ENCODE assay signal across 8 mouse cellular contexts in the genomic region with DNA sequence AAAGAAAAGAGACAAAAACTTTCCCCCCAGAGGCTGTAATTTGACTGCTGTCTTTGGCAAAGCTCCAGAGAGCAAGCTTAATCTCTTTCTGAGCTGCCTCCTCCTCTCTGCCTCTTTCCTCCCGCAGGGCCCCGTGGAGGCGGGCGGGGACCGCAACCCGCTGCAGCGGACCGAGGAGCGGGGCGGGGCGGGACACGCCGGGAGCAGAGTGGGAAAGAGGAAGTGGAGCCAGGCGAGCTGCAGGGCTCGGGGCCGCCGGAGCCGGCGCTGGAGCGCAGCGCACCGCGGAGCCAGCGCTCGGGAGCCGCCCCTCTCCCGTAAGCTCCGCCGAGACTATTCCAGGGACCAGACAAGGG. TPM values are rescaled to one million over a fixed set of nuclear protein-coding genes. Genes with fewer than 3 reads are reported as not detected.
DNase-seq lines count a peak whose midpoint lies in the region; ATAC-seq lines count a peak whose summit lies in the region.

A gene (plus strand): TSS at position 217 of the 356 bp plus-strand sequence.

- DNase-seq in Muller cell, postnatal 12 days (ENCODE audit: inconsistent ontology term): peak; percentile 90
- peak; percentile 31 for DNase-seq in cerebellum, adult 8-10 months
- peak; percentile 27 to 43 for DNase-seq in frontal cortex, postnatal 25 days (ENCODE audit: low spot score in 2 of 2)
- peak; percentile 83 for DNase-seq in hindbrain, embryonic 11.5 days (ENCODE audit: low spot score)
- DNase-seq in layer of hippocampus, postnatal 36 days: peak; percentile 70 to 71
- DNase-seq in lung, postnatal 10 days: peak; percentile 91
- DNase-seq in retina, adult 2 months (ENCODE audit: low read depth, low spot score): peak; percentile 52
- peak; percentile 18 for DNase-seq in urinary bladder, postnatal 10 days (ENCODE audit: low spot score)

- H3K4me2 ChIP-seq in hindbrain, embryonic 11.5 days (replicated peaks; ENCODE audit: low read depth, low read length): peak within 1 kb of the TSS; percentile 97

- no peaks in the 10 kb centered on the region for H3K27me3 ChIP-seq in hindbrain, embryonic 11.5 days (ENCODE audit: control insufficient read depth, insufficient read depth, low read length)

- peak within 1 kb of the TSS; percentile 68 for H3K9ac ChIP-seq in hindbrain, embryonic 11.5 days (ENCODE audit: low read depth, low read length)

- no peaks in the 10 kb centered on the region for H3K36me3 ChIP-seq in hindbrain, embryonic 11.5 days (ENCODE audit: control insufficient read depth, insufficient read depth, low read length)

- H3K9me3 ChIP-seq in hindbrain, embryonic 11.5 days (ENCODE audit: control insufficient read depth, low read length): no peaks in the 10 kb centered on the region

- H3K4me3 ChIP-seq in hindbrain, embryonic 11.5 days (ENCODE audit: low read depth, low read length): peak within 1 kb of the TSS; percentile 61

- 0% methylated on average over 14 of the region's 29 CpGs for WGBS in hindbrain, embryonic 11.5 days

- peak within 1 kb of the TSS; percentile 70 for H3K27ac ChIP-seq in hindbrain, embryonic 11.5 days (ENCODE audit: low read depth, low read length)

- no peaks in the 10 kb centered on the region for H3K4me1 ChIP-seq in hindbrain, embryonic 11.5 days (replicated peaks; ENCODE audit: control insufficient read depth, insufficient read depth, low read length)

- ATAC-seq in hindbrain, embryonic 11.5 days (ENCODE audit: low FRiP score): peak; percentile 92

RNA-seq across cellular contexts. Expression of the gene that starts here (rescaled TPM):
- 12.3 and 12.6 TPM in 2 replicates for polyA plus RNA-seq in hindbrain, embryonic 11.5 days (2014; fragmentation: Nextera tagmentation; extraction: Ambion mirVana)
- 10 to 100 TPM; 17.7 to 20.2 TPM for total RNA-seq in layer of hippocampus, postnatal 36 days (2021)

Comparison
In these comparisons a context has a peak if more than half of its experiments do, and no peak if none do; other contexts are left out.
1. Peak in every context shown above with its lines: DNase-seq, ATAC-seq, H3K4me3 ChIP-seq and H3K27ac ChIP-seq.
2. DNase-seq: peak in every context shown above with its lines; median percentile 91 in lung, postnatal 10 days; 90 in Muller cell, postnatal 12 days; 83 in hindbrain, embryonic 11.5 days; 70 in layer of hippocampus, postnatal 36 days; 52 in retina, adult 2 months; 35 in frontal cortex, postnatal 25 days; 31 in cerebellum, adult 8-10 months; 18 in urinary bladder, postnatal 10 days.